Mouse (Mus musculus) spleen, adult 2 months (tissue): ENCODE data around the gene Tpst2.

Experiments
- CTCF ChIP-seq: fragments of 200-500 bp; IDR thresholded peaks from 2 replicates; pipeline ENCODE4 v1.5.1; 2011; ENCODE audit warnings: mild to moderate bottlenecking, inconsistent platforms; ENCODE audit not compliant: insufficient read depth, insufficient read length, insufficient replicate concordance; ENCODE audit errors: extremely low read depth
- POLR2A ChIP-seq: fragments of 200-500 bp; IDR thresholded peaks from 2 replicates; pipeline ENCODE4 v1.6.1; 2011; ENCODE audit warnings: low read depth, low read length, inconsistent platforms

DNA sequence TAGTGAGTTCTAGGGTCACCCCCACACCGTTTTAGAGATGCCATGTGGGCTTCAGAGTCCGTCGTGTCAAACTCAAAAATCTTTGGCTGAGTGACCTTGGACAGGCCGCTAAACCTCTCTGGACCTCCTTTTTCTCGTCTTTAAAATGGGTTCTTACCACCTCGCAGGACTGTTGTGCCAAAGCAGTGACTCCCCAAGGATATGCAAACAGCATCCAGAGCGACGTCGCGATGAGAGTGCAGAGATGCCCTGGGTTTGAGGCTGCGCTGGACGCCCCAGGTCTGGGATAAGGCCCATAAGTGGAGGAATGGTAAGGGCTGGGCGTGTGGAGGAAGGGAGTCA lies 48.6 kb upstream of the Tpst2 start:
- TF ChIP-seq POLR2A (no peak), CTCF (no peak)
